9 mouse cellular contexts compared by ENCODE assay signal in the genomic region with DNA sequence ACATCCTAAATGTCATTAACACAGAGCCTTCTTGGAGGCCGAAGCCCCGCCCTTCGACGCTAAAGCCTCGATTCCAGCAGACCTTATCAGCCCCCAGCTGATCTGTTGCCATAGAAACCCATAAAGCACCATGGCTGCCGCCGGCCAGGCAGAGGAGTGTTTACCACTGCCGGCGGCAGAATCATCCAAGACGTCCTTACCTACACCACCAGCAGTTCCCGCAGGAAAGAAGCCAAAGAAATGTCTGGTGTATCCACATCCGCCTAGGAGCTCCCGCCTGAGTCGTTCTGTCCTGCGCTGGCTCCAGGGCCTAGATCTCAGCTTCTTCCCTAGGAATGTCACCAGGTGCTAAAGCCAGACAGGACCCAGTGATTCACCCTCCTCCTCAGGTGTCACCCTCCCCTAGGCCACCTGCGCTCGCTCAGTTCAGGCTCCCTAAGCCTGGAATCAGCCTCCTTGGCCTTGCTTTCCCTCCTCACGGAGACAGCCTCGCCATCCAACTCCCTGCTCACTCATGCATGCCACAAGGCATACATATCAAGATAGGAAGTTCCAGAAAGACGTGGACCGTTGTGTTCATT. TPM values are rescaled to one million over a fixed set of nuclear protein-coding genes. Genes with fewer than 3 reads are reported as not detected.
A peak's percentile ranks its signal among the peaks of the same experiment; 100 is the strongest.
DNase-seq lines count a peak whose midpoint lies in the region; ATAC-seq and TF ChIP-seq lines count a peak whose summit lies in the region.
"Had no signal": no experiment of that assay in that cellular context is flagged by ENCODE, and none has a peak within 500 bp of the region (broad histone marks: within the 10 kb centered on the region; RNA-seq: fewer than 3 reads in every experiment).

Gene Spata4 (plus strand): TSS at position 111 of the 581 bp plus-strand sequence.

- no peak for TF ChIP-seq CTCF in G1E (IDR thresholded peaks at IDR 0.05; ENCODE audit: low read depth, low read length)

- H3K27me3 ChIP-seq in G1E (ENCODE audit: insufficient read depth, low read length), result peaks cover 7% of the 10 kb centered on the region
- H3K27me3 ChIP-seq in hindbrain, embryonic 14.5 days (ENCODE audit: control insufficient read depth, insufficient read depth, low read length), result no peaks in the 10 kb centered on the region
- H3K27me3 ChIP-seq in limb, embryonic 11.5 days (ENCODE audit: control insufficient read depth, insufficient read depth, low read length), result no peaks in the 10 kb centered on the region

- H3K27ac ChIP-seq in hindbrain, embryonic 14.5 days, result peak within 1 kb of the TSS; percentile 56; the same call in 1 of the 2 replicates
- no peak within 1 kb of the TSS for H3K27ac ChIP-seq in limb, embryonic 11.5 days (replicated peaks; ENCODE audit: low read depth, low read length)

- peak within 1 kb of the TSS; percentile 68 for H3K4me2 ChIP-seq in hindbrain, embryonic 14.5 days (replicated peaks)
- peak within 1 kb of the TSS; percentile 58 for H3K4me2 ChIP-seq in limb, embryonic 11.5 days (ENCODE audit: low read depth, severe bottlenecking)

- H3K9me3 ChIP-seq in G1E (replicated peaks), result no peaks in the 10 kb centered on the region
- H3K9me3 ChIP-seq in hindbrain, embryonic 14.5 days (ENCODE audit: control insufficient read depth, low read length), result no peaks in the 10 kb centered on the region
- H3K9me3 ChIP-seq in limb, embryonic 11.5 days (ENCODE audit: control insufficient read depth, low read length), result no peaks in the 10 kb centered on the region

- H3K36me3 ChIP-seq in G1E (replicated peaks), result no peaks in the 10 kb centered on the region
- H3K36me3 ChIP-seq in hindbrain, embryonic 14.5 days (replicated peaks; ENCODE audit: control insufficient read depth, insufficient read depth), result no peaks in the 10 kb centered on the region
- no peaks in the 10 kb centered on the region for H3K36me3 ChIP-seq in limb, embryonic 11.5 days (ENCODE audit: control insufficient read depth, insufficient read depth, low read length)

- whole genome bisulfite sequencing in hindbrain, embryonic 14.5 days, result 4% methylated on average over 21 of the region's 21 CpGs
- 12% methylated on average over 21 of the region's 21 CpGs for WGBS in limb, embryonic 11.5 days

- peak within 1 kb of the TSS; percentile 53 for H3K9ac ChIP-seq in hindbrain, embryonic 14.5 days
- 0 out of 2 replicates have a peak within 1 kb of the TSS, but pooled peaks have one; percentile 27 for H3K9ac ChIP-seq in limb, embryonic 11.5 days (ENCODE audit: low read length)

- peak; percentile 49 for ATAC-seq in G1E (ENCODE audit: extremely low read depth, insufficient number of reproducible peaks, low FRiP score, poor library complexity, severe bottlenecking)
- ATAC-seq in hindbrain, embryonic 14.5 days (ENCODE audit: low FRiP score), result peak; percentile 94
- ATAC-seq in limb, embryonic 11.5 days (ENCODE audit: insufficient number of reproducible peaks, low FRiP score, low TSS enrichment, low read depth), result peak; percentile 54; the same call in 1 of the 2 replicates

- H3K4me3 ChIP-seq in G1E (ENCODE audit: low read depth, low read length), result no peak within 1 kb of the TSS
- peak within 1 kb of the TSS; percentile 30 for H3K4me3 ChIP-seq in hindbrain, embryonic 14.5 days (replicated peaks; ENCODE audit: low read length)
- H3K4me3 ChIP-seq in limb, embryonic 11.5 days (ENCODE audit: low read depth, low read length), result peak within 1 kb of the TSS; percentile 19

- DNase-seq in G1E (ENCODE audit: low spot score), result no peak
- peak; percentile 78 for DNase-seq in adrenal gland, postnatal 14 days
- DNase-seq in fibroblast of lung, adult 2 months (ENCODE audit: low read depth), result peak; percentile 69
- peak; percentile 73 for DNase-seq in hindbrain, embryonic 14.5 days (ENCODE audit: low spot score)
- DNase-seq in limb, embryonic 11.5 days (ENCODE audit: low spot score), result peak; percentile 51
- peak; percentile 53 for DNase-seq in neural tube, embryonic 10.5 days (ENCODE audit: extremely low spot score, low spot score)
- no peak for DNase-seq in urinary bladder, postnatal 4 days (ENCODE audit: low spot score in 2 of 2)
- no peak for DNase-seq in thymus, postnatal 36 days

- peaks cover 6% of the 10 kb centered on the region; the same call in 1 of the 2 replicates for H3K4me1 ChIP-seq in G1E (ENCODE audit: insufficient read depth, low read depth, low read length)
- H3K4me1 ChIP-seq in hindbrain, embryonic 14.5 days (replicated peaks; ENCODE audit: control insufficient read depth, insufficient read depth, low read length), result peaks cover 5% of the 10 kb centered on the region; the same call in 1 of the 2 replicates
- H3K4me1 ChIP-seq in limb, embryonic 11.5 days (ENCODE audit: control insufficient read depth, insufficient read depth, low read length), result 0 out of 2 replicates have a peak, but pooled peaks cover 3% of the 10 kb centered on the region

RNA-seq across cellular contexts. Expression of gene Spata4, which starts in this region (rescaled TPM):
- total RNA-seq in G1E (2014; fragmentation: Nextera tagmentation) (not detected in 2 replicates), G1E (2017) (not detected in 2 replicates)
- polyA plus RNA-seq in G1E (2012), result not detected in 2 replicates
- total RNA-seq in adrenal gland, postnatal 14 days (2021), result not detected in 2 replicates
- polyA plus RNA-seq in hindbrain, embryonic 14.5 days (2014; fragmentation: Nextera tagmentation; extraction: Ambion mirVana), result 0.20 and 0.43 TPM in 2 replicates
- polyA plus RNA-seq in limb, embryonic 11.5 days (2014; fragmentation: Nextera tagmentation; extraction: Ambion mirVana), result not detected in 2 replicates
- total RNA-seq: neutrophil, adult 5-6 weeks had no signal

Comparison
In these comparisons a context has a peak if more than half of its experiments do, and no peak if none do; other contexts are left out.
1. Peak in ATAC-seq in G1E; RNA of the gene not detected or under 1 TPM.
2. Peak in DNase-seq in adrenal gland, postnatal 14 days; RNA of the gene not detected or under 1 TPM.
3. Peak in DNase-seq, ATAC-seq, H3K4me3 ChIP-seq, H3K27ac ChIP-seq, H3K9ac ChIP-seq and H3K4me2 ChIP-seq in hindbrain, embryonic 14.5 days; RNA of the gene not detected or under 1 TPM.
4. Peak in DNase-seq, ATAC-seq, H3K4me3 ChIP-seq, H3K9ac ChIP-seq and H3K4me2 ChIP-seq in limb, embryonic 11.5 days; RNA of the gene not detected or under 1 TPM.
5. DNase-seq: peak in fibroblast of lung, adult 2 months (single experiment) and neural tube, embryonic 10.5 days (single experiment); none in G1E (single experiment), urinary bladder, postnatal 4 days (0 of 2) and thymus, postnatal 36 days (0 of 2).
6. Peak in every context shown above with its lines, with median percentiles within 50 percentile points of each other: ATAC-seq.